Mouse (Mus musculus) MEL (cell line): ENCODE data around the gene Esr1.

Experiments used
- EP300 ChIP-seq, 2 experiments: IDR thresholded peaks; 2 replicates each; pipeline ENCODE4 v1.6.1; 2011; ENCODE audit warnings: improper control_type of control experiment in 2 of 2, low read length in 2 of 2, low read depth in 1 of 2, mild to moderate bottlenecking in 1 of 2
- HCFC1 ChIP-seq: IDR thresholded peaks from 2 replicates; pipeline ENCODE4 v1.6.1; 2012; ENCODE audit warnings: low read depth, mild to moderate bottlenecking, inconsistent platforms, low read length, improper control_type of control experiment, moderate library complexity
- MAFK ChIP-seq: IDR thresholded peaks from 2 replicates; pipeline ENCODE4 v1.6.1; 2011; ENCODE audit warnings: low read depth, mild to moderate bottlenecking, low read length, improper control_type of control experiment, borderline replicate concordance
- POLR2A ChIP-seq, 2 experiments: IDR thresholded peaks; 2 replicates each; pipeline ENCODE4 v1.6.1; 2011 to 2012; ENCODE audit warnings: low read length in 2 of 2, mild to moderate bottlenecking in 2 of 2, control low read depth in 1 of 2, improper control_type of control experiment in 1 of 2, low read depth in 1 of 2, moderate library complexity in 1 of 2; ENCODE audit not compliant: control insufficient read depth in 1 of 2, insufficient read depth in 1 of 2, poor library complexity in 1 of 2
- TAL1 ChIP-seq: IDR thresholded peaks from 2 replicates; pipeline ENCODE4 v1.6.1; 2012; ENCODE audit warnings: mild to moderate bottlenecking, inconsistent platforms, low read length, moderate library complexity, mixed read lengths
- ZC3H11A ChIP-seq: IDR thresholded peaks from 2 replicates; pipeline ENCODE4 v1.6.1; 2012; ENCODE audit warnings: low read depth, mild to moderate bottlenecking, inconsistent platforms, low read length, improper control_type of control experiment
- ZNF384 ChIP-seq: IDR thresholded peaks from 2 replicates; pipeline ENCODE4 v1.6.1; 2012; ENCODE audit warnings: low read depth, mild to moderate bottlenecking, inconsistent platforms, low read length, improper control_type of control experiment

DNA sequence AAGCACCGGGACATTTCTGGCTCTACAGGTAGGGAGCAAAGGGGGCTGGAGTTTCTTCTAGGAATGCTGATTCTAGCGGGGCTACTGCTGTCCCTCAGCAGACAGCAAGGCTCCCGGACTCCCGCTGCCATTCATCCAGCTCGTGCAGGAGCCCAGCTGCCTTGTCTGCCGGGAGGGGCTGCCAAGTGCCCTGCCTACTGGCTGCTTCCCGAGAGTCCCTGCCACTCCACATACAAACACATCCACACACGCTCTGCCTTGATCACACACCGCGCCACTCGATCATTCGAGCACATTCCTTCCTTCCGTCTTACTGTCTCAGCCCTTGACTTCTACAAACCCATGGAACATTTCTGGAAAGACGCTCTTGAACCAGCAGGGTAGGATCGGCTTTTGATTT lies 98.5 kb downstream of the Esr1 start:
- TF ChIP-seq ZC3H11A (no peak), POLR2A (IDR thresholded peaks at IDR 0.05; ENCODE audit: control insufficient read depth in 1 of 2, insufficient read depth in 1 of 2, low read depth in 1 of 2, low read length in 2 of 2, poor library complexity in 1 of 2) (no peak), MAFK (no peak), EP300 (IDR thresholded peaks at IDR 0.05; ENCODE audit: low read depth in 1 of 2, low read length in 2 of 2) (no peak), TAL1 (no peak), ZNF384 (no peak), HCFC1 (no peak)
